8 mouse cellular contexts compared by ENCODE assay signal in genomic region chr15:51709871-51710655, GRCm38 (mm10).
A peak's percentile ranks its signal among the peaks of the same experiment; 100 is the strongest.
DNase-seq lines count a peak whose midpoint lies in the region; ATAC-seq lines count a peak whose summit lies in the region.

No protein-coding gene starts in this region.

- no peak overlapping the region for H3K4me2 ChIP-seq in neural tube, embryonic 12.5 days (replicated peaks)

- no peaks in the 10 kb centered on the region for H3K9me3 ChIP-seq in neural tube, embryonic 12.5 days

- H3K4me1 ChIP-seq in neural tube, embryonic 12.5 days, result peaks cover 11% of the 10 kb centered on the region

- intact Hi-C loops in heart, postnatal 25 days (cut with DNase I), result no loop called here

- H3K9ac ChIP-seq in neural tube, embryonic 12.5 days, result no peak overlapping the region

- no peak overlapping the region for H3K27ac ChIP-seq in neural tube, embryonic 12.5 days

- no peaks in the 10 kb centered on the region for H3K27me3 ChIP-seq in neural tube, embryonic 12.5 days (replicated peaks)

- WGBS in neural tube, embryonic 12.5 days, result 37% methylated on average over 13 of the region's 13 CpGs

- no peak overlapping the region for H3K4me3 ChIP-seq in neural tube, embryonic 12.5 days

- ATAC-seq in neural tube, embryonic 12.5 days (ENCODE audit: low FRiP score, low read depth), result peak; percentile 86
- no peak for ATAC-seq in erythroblast, adult 5-6 weeks (replicated peaks; ENCODE audit: low FRiP score, poor library complexity, severe bottlenecking)

- DNase-seq in MN1 (ENCODE audit: low spot score), result peak; percentile 93
- DNase-seq in brain, embryonic 18.5 days (ENCODE audit: low read depth, low spot score), result peak; percentile 32
- DNase-seq in frontal cortex, adult 2 months (ENCODE audit: extremely low spot score in 1 of 2, low spot score in 1 of 2), result peak; percentile 5 to 44
- peak; percentile 42 for DNase-seq in heart, postnatal 25 days (ENCODE audit: low spot score)
- DNase-seq in layer of hippocampus, postnatal 36 days, result peak; percentile 58 to 68
- DNase-seq in thymus, postnatal 25 days, result no peak

- no peaks in the 10 kb centered on the region for H3K36me3 ChIP-seq in neural tube, embryonic 12.5 days
